Mouse (Mus musculus) ES-E14 (cell line): ENCODE measurements around the gene Sparc. TPM values are rescaled to one million over a fixed set of nuclear protein-coding genes. Genes with fewer than 3 reads are reported as not detected.

Experiments used
- DNase-seq: peaks from one replicate; pipeline ENCODE4 v3.0.0-alpha.2; 2013; ENCODE audit warnings: low read depth, low spot score
- H3K27ac ChIP-seq: 2 replicates; pipeline ENCODE4 v1.5.1; 2012; ENCODE audit warnings: low read depth, mild to moderate bottlenecking, low read length, moderate library complexity, mixed read lengths; ENCODE audit not compliant: poor library complexity, insufficient read depth, severe bottlenecking
- H3K36me3 ChIP-seq: 2 replicates; pipeline ENCODE4 v1.6.1; 2012; ENCODE audit warnings: mild to moderate bottlenecking, low read length, moderate library complexity, mixed read lengths; ENCODE audit not compliant: control insufficient read depth, poor library complexity, insufficient read depth, severe bottlenecking
- H3K4me1 ChIP-seq, 2 experiments: fragments of 150-350 bp in 1 of 2; sonication (generic) in 1 of 2; 2 replicates each; pipeline ENCODE4 v1.6.1; 2012; ENCODE audit warnings: low read length in 2 of 2, mild to moderate bottlenecking in 1 of 2, mixed read lengths in 1 of 2; ENCODE audit not compliant: control insufficient read depth in 2 of 2, insufficient read depth in 2 of 2, poor library complexity in 1 of 2
- H3K4me3 ChIP-seq, 2 experiments: fragments of 150-350 bp in 1 of 2; sonication (generic) in 1 of 2; 2 replicates each; pipeline ENCODE4 v1.5.1; 2012; ENCODE audit warnings: low read length in 2 of 2, low read depth in 1 of 2, mild to moderate bottlenecking in 1 of 2, mixed read lengths in 1 of 2; ENCODE audit not compliant: insufficient read depth in 1 of 2, poor library complexity in 1 of 2, severe bottlenecking in 1 of 2
- H3K9ac ChIP-seq: 2 replicates; pipeline ENCODE4 v1.6.1; 2012; ENCODE audit warnings: low read depth, mild to moderate bottlenecking, low read length, mixed read lengths; ENCODE audit not compliant: poor library complexity, insufficient read depth, severe bottlenecking
- H3K9me3 ChIP-seq: fragments of 150-350 bp; sonication (generic); 2 replicates; pipeline ENCODE4 v1.6.1; 2012; ENCODE audit warnings: low read depth, mild to moderate bottlenecking, low read length; ENCODE audit not compliant: control insufficient read depth, insufficient read depth
- CHD2 ChIP-seq: IDR thresholded peaks from 2 replicates; pipeline ENCODE4 v1.6.1; 2014; ENCODE audit warnings: mild to moderate bottlenecking, low read depth, low read length, inconsistent platforms
- HCFC1 ChIP-seq: IDR thresholded peaks from 2 replicates; pipeline ENCODE4 v1.6.1; 2012; ENCODE audit warnings: low read length, inconsistent platforms, borderline replicate concordance; ENCODE audit not compliant: insufficient read depth
- MAFK ChIP-seq: IDR thresholded peaks from 2 replicates; pipeline ENCODE4 v1.6.1; 2014; ENCODE audit warnings: mild to moderate bottlenecking, low read depth, low read length, inconsistent platforms; ENCODE audit not compliant: insufficient read depth
- ZC3H11A ChIP-seq: IDR thresholded peaks from 2 replicates; pipeline ENCODE4 v1.6.1; 2012; ENCODE audit warnings: low read depth, mild to moderate bottlenecking, inconsistent platforms, low read length, borderline replicate concordance
- ZNF384 ChIP-seq: IDR thresholded peaks from 2 replicates; pipeline ENCODE4 v1.6.1; 2012; ENCODE audit warnings: low read depth, low read length, inconsistent platforms
- in situ Hi-C, 2 experiments: fragments of 600-800 bp; cut with MboI; formaldehyde crosslinking; loops; one replicate each; pipeline ENCODE4 v1.15.1; 2025; ENCODE audit warnings: low sequenced_read_pairs in 2 of 2, inconsistent platforms in 1 of 2; ENCODE audit not compliant: unreplicated experiment in 2 of 2
- total RNA-seq: library from RNA; depleted of rRNA; stranded (reverse); fragments of 300-350 nt; gene quantifications from 2 replicates; pipeline ENCODE4 v1.2.3, GENCODE M21; 2012

Gene Sparc
- total RNA-seq, 1 experiment: 485 TPM

DNA sequence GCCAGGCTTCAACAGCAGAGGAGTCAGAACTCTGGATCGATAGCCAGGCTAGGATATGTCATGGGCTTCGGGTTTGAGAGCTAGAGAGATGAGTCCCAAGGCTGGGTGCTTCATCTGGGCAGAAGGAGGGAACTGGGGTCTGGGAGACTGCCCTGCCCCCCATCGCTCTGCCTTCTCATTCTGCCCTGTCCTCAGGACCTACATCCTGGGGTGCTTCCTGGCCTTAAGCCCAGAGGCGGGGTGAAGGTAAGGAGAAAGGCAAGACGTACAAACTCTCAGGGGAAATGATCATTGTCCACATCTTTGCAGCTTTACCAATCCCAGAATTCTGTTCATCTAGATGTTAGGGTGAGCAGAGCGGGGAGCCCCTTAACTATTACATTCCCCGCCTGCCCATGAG lies 10.9 kb downstream of the Sparc start:
- no peak for DNase-seq
- Histone ChIP-seq H3K4me1 (peaks cover 1 to 14% of the 10 kb centered on the region in 2 experiments; a peak in 3 of 4 replicates), H3K9ac (no peak overlapping the region), H3K36me3 (peaks cover 12% of the 10 kb centered on the region), H3K27ac (no peak overlapping the region), H3K9me3 (no peaks in the 10 kb centered on the region), H3K4me3 (no peak overlapping the region)
- no peak for TF ChIP-seq CHD2
- in situ Hi-C loops: no loop called here

DNA sequence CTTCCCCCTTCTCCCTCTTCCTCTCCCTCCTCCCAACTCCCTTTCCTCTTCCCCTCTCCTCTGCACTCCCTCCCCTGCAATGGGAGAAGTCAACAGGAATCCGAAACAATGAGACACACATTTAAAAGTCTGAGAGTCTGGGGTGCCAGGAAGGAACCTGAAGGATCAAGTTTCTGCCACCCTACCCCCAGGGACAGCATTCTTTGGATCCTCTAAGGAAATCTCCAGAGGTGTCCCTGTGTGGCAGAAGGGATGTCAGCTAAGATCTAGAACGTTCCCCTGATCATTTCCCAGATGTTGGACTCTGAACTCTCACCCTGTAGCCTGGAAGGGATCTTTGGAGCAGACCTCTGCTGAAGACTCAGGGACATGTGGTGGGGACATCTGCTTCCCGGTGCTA lies 12.5 kb downstream of the Sparc start:
- Histone ChIP-seq H3K27ac (no peak overlapping the region), H3K4me1 (peaks cover 1 to 11% of the 10 kb centered on the region in 2 experiments; a peak in 2 of 4 replicates), H3K36me3 (peaks cover 22% of the 10 kb centered on the region), H3K9ac (no peak overlapping the region), H3K9me3 (no peaks in the 10 kb centered on the region), H3K4me3 (no peak overlapping the region)
- in situ Hi-C loops: no loop called here
- no peak for DNase-seq
- no peak for TF ChIP-seq HCFC1
- no peak for TF ChIP-seq CHD2
- no peak for TF ChIP-seq MAFK
- TF ChIP-seq ZNF384: no peak
- no peak for TF ChIP-seq ZC3H11A

DNA sequence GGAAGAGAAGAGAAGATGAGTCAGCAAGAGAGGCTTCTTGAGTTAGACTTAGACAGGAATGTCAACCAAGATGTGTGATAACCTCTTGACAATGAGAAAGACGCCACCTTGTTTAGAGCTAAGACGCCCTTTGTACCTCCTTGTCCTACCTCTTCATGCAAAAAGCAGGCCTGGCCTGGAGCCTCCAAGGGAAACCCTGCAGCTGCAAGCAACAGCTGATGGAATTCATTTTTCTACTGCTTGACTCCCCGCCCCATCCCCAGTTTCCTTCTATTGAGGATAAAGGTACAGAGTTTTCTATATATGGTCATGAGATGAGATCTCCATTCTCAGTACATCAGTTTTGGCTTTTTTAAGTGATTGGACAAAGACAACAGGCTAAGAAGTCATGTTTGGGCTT lies 13.0 kb downstream of the Sparc start:
- Histone ChIP-seq H3K9ac (no peak overlapping the region), H3K4me1 (peaks cover 1 to 8% of the 10 kb centered on the region in 2 experiments; a peak in 2 of 4 replicates), H3K27ac (no peak overlapping the region), H3K36me3 (peaks cover 25% of the 10 kb centered on the region), H3K9me3 (no peaks in the 10 kb centered on the region), H3K4me3 (no peak overlapping the region)
- TF ChIP-seq MAFK: no peak
- TF ChIP-seq HCFC1: no peak
- TF ChIP-seq ZC3H11A: no peak
- no peak for TF ChIP-seq ZNF384
- no peak for TF ChIP-seq CHD2
- no peak for DNase-seq
- in situ Hi-C loops: no loop called here

DNA sequence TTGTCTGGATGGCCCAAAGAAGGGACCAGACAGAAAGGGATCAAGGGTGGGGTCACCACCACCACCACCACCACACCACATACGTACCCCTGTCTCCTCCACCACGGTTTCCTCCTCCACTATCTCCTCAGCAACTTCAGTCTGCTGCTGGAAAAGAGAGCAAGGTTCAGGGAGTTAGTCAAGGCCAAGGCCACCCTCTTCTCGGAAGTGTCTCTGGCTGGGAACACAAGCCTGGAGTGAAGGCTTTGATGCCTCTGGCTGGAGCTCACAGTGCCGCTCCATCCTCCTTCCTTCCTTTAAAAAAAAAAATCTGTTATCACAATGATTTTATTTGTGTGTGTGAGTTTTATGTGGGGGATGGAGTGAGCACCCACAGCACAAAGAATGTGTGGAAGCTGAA lies 15.8 kb downstream of the Sparc start:
- Histone ChIP-seq H3K27ac (no peak overlapping the region), H3K4me1 (peaks cover 1 to 6% of the 10 kb centered on the region in 2 experiments; a peak in 2 of 4 replicates), H3K9me3 (no peaks in the 10 kb centered on the region), H3K9ac (no peak overlapping the region), H3K36me3 (peaks cover 34% of the 10 kb centered on the region), H3K4me3 (no peak overlapping the region)
- TF ChIP-seq ZNF384 (no peak), HCFC1 (no peak), MAFK (no peak), CHD2 (no peak), ZC3H11A (no peak)
- DNase-seq: no peak
- in situ Hi-C loops: no loop called here
